Mouse (Mus musculus) limb, embryonic 14.5 days (tissue): ENCODE results near the gene Rab4b. TPM values are rescaled to one million over a fixed set of nuclear protein-coding genes. Genes with fewer than 3 reads are reported as not detected.

Experiments
- ATAC-seq: fragments of 200-750 bp; cut with Nextera tagmentation; 2 replicates; pipeline ENCODE4 v1.8.0; 2017; ENCODE audit warnings: low read depth, moderate number of reproducible peaks, moderate TSS enrichment; ENCODE audit not compliant: low FRiP score
- DNase-seq: peaks from one replicate; pipeline ENCODE4 v3.0.0-alpha.2; 2015; ENCODE audit warnings: low spot score
- H3K27ac ChIP-seq: fragments of 300-500 bp; sonication (generic); replicated peaks from 2 replicates; pipeline ENCODE4 v1.5.1; 2014; ENCODE audit warnings: low read depth, mild to moderate bottlenecking, low read length, moderate library complexity, mixed read lengths
- H3K27me3 ChIP-seq: fragments of 300-500 bp; sonication (generic); 2 replicates; pipeline ENCODE4 v1.6.1; 2014; ENCODE audit warnings: low read length, mixed read lengths; ENCODE audit not compliant: control insufficient read depth, insufficient read depth
- H3K36me3 ChIP-seq: fragments of 300-500 bp; sonication (generic); 2 replicates; pipeline ENCODE4 v1.6.1; 2014; ENCODE audit warnings: mild to moderate bottlenecking, low read length, moderate library complexity, mixed read lengths; ENCODE audit not compliant: control insufficient read depth, insufficient read depth
- H3K4me1 ChIP-seq: fragments of 300-500 bp; sonication (generic); 2 replicates; pipeline ENCODE4 v1.6.1; 2014; ENCODE audit warnings: antibody characterized with exemption, low read length, mixed read lengths; ENCODE audit not compliant: control insufficient read depth, insufficient read depth
- H3K4me2 ChIP-seq: fragments of 300-500 bp; sonication (generic); replicated peaks from 2 replicates; pipeline ENCODE4 v1.6.1; 2014; ENCODE audit warnings: low read depth, mild to moderate bottlenecking, low read length, moderate library complexity; ENCODE audit not compliant: severe bottlenecking
- H3K4me3 ChIP-seq: fragments of 300-500 bp; sonication (generic); replicated peaks from 2 replicates; pipeline ENCODE4 v1.5.1; 2014; ENCODE audit warnings: low read length
- H3K9ac ChIP-seq: fragments of 300-500 bp; sonication (generic); 2 replicates; pipeline ENCODE4 v1.6.1; 2014; ENCODE audit warnings: mild to moderate bottlenecking, low read depth, low read length, moderate library complexity; ENCODE audit not compliant: severe bottlenecking
- H3K9me3 ChIP-seq: fragments of 300-500 bp; sonication (generic); 2 replicates; pipeline ENCODE4 v1.6.1; 2016; ENCODE audit warnings: low read length; ENCODE audit not compliant: control insufficient read depth
- POLR2A ChIP-seq: fragments of 200-500 bp; IDR thresholded peaks from 2 replicates; pipeline ENCODE4 v1.8.0; 2012; ENCODE audit warnings: inconsistent platforms, mild to moderate bottlenecking, moderate library complexity, borderline replicate concordance; ENCODE audit not compliant: insufficient read depth, insufficient read length; ENCODE audit errors: extremely low read depth
- WGBS: fragments of 180-500 bp; shearing (Covaris S2); extraction: QIAGEN DNeasy Blood & Tissue Kit; methylation state at CpG from one replicate; pipeline ENCODE4 v1.1.7; 2014; 5-methylcytosine and 5-hydroxymethylcytosine counted together
- polyA plus RNA-seq, 2 experiments: library from polyadenylated mRNA; depleted of rRNA in 1 of 2; stranded (reverse) in 1 of 2; unstranded in 1 of 2; fragments of >200 nt; fragmentation: Nextera tagmentation in 1 of 2; extraction: Ambion mirVana in 1 of 2; gene quantifications; 2 replicates each; pipeline versions ENCODE4 v1.2.1 to v1.2.3; 2012 to 2014

Gene Rab4b
- polyA plus RNA-seq, 2 experiments, result 61.5 to 78.3 TPM

- WGBS, result 73% methylated on average over 1 of the region's 1 CpGs
- Histone ChIP-seq H3K4me2 (no peak overlapping the region), H3K27ac (no peak overlapping the region), H3K27me3 (no peaks in the 10 kb centered on the region), H3K36me3 (peaks cover 25% of the 10 kb centered on the region), H3K4me1 (peaks cover 29% of the 10 kb centered on the region), H3K9me3 (no peaks in the 10 kb centered on the region), H3K9ac (no peak overlapping the region), H3K4me3 (no peak overlapping the region)
- ATAC-seq, result no peak
- no peak for TF ChIP-seq POLR2A
- no peak for DNase-seq
These were observed 43.8 kb upstream of the Rab4b start for GRCm38 (mm10) chr7:27222538-27222937.

- TF ChIP-seq POLR2A, result no peak
- ATAC-seq, result no peak
- Histone ChIP-seq H3K27ac (no peak overlapping the region), H3K4me2 (no peak overlapping the region), H3K9ac (no peak overlapping the region), H3K4me1 (peaks cover 25% of the 10 kb centered on the region), H3K36me3 (peaks cover 27% of the 10 kb centered on the region), H3K4me3 (no peak overlapping the region), H3K27me3 (no peaks in the 10 kb centered on the region), H3K9me3 (no peaks in the 10 kb centered on the region)
- 73% methylated on average over 6 of the region's 6 CpGs for WGBS
- no peak for DNase-seq
These were observed 43.2 kb upstream of the Rab4b start for GRCm38 (mm10) chr7:27221939-27222338.

GRCm38 (mm10) chr7:27219937-27220336 is 41.2 kb upstream of the Rab4b start:
- Histone ChIP-seq H3K9ac (no peak overlapping the region), H3K27ac (no peak overlapping the region), H3K36me3 (peaks cover 46% of the 10 kb centered on the region), H3K27me3 (no peaks in the 10 kb centered on the region), H3K4me2 (no peak overlapping the region), H3K4me3 (no peak overlapping the region), H3K9me3 (no peaks in the 10 kb centered on the region), H3K4me1 (peaks cover 5% of the 10 kb centered on the region)
- DNase-seq (no peak), ATAC-seq (no peak)
- no peak for TF ChIP-seq POLR2A
- 78% methylated on average over 11 of the region's 11 CpGs for WGBS

- no peak overlapping the region for H3K9ac ChIP-seq
- H3K9me3 ChIP-seq, result no peaks in the 10 kb centered on the region
- no peak overlapping the region for H3K4me3 ChIP-seq
- WGBS, result 80% methylated on average over 7 of the region's 7 CpGs
- no peak overlapping the region for H3K27ac ChIP-seq
- H3K4me2 ChIP-seq, result no peak overlapping the region
- peaks cover 56% of the 10 kb centered on the region for H3K36me3 ChIP-seq
- no peaks in the 10 kb centered on the region for H3K27me3 ChIP-seq
- DNase-seq, result no peak
- no peaks in the 10 kb centered on the region for H3K4me1 ChIP-seq
- no peak for TF ChIP-seq POLR2A
- no peak for ATAC-seq
These were observed 39.9 kb upstream of the Rab4b start for GRCm38 (mm10) chr7:27218586-27218985.

- Histone ChIP-seq H3K4me1 (no peaks in the 10 kb centered on the region), H3K27me3 (no peaks in the 10 kb centered on the region), H3K27ac (no peak overlapping the region), H3K9ac (no peak overlapping the region), H3K9me3 (no peaks in the 10 kb centered on the region), H3K36me3 (peaks cover 91% of the 10 kb centered on the region), H3K4me2 (no peak overlapping the region), H3K4me3 (no peak overlapping the region)
- WGBS, result 89% methylated on average over 2 of the region's 2 CpGs
- TF ChIP-seq POLR2A, result no peak
- DNase-seq (no peak), ATAC-seq (no peak)
These were observed 33.9 kb upstream of the Rab4b start for GRCm38 (mm10) chr7:27212626-27213025.
